10 mouse cellular contexts compared by ENCODE assay signal in genomic region chr9:96258478-96258877, GRCm38 (mm10).
DNase-seq lines count a peak whose midpoint lies in the region; ATAC-seq and TF ChIP-seq lines count a peak whose summit lies in the region.
"Had no signal": no experiment of that assay in that cellular context is flagged by ENCODE, and none has a peak within 500 bp of the region (broad histone marks: within the 10 kb centered on the region; RNA-seq: fewer than 3 reads in every experiment).

No protein-coding gene starts in this region.

- intact Hi-C loops in heart, postnatal 36 days (cut with DNase I): no loop called here

- WGBS in heart, embryonic 10.5 days: 8% methylated on average over 6 of the region's 6 CpGs
- 5% methylated on average over 6 of the region's 6 CpGs for WGBS in hindbrain, embryonic 11.5 days
- WGBS in liver, embryonic 16.5 days (ENCODE audit: insufficient replicate concordance): 9% methylated on average over 6 of the region's 6 CpGs
- 17% methylated on average over 6 of the region's 6 CpGs for WGBS in stomach, embryonic 14.5 days

- H3K4me1 ChIP-seq in heart, embryonic 10.5 days: peaks cover 6% of the 10 kb centered on the region; the same call in 1 of the 2 replicates
- peaks cover 1% of the 10 kb centered on the region; the same call in 1 of the 2 replicates for H3K4me1 ChIP-seq in cortical plate, adult 2 months (ENCODE audit: control insufficient read depth, insufficient read depth, low read length)
- H3K4me1 ChIP-seq in hindbrain, embryonic 11.5 days (replicated peaks; ENCODE audit: control insufficient read depth, insufficient read depth, low read length): no peaks in the 10 kb centered on the region
- H3K4me1 ChIP-seq in liver, embryonic 16.5 days (ENCODE audit: control insufficient read depth, low read depth, low read length): peaks cover 30% of the 10 kb centered on the region
- H3K4me1 ChIP-seq in stomach, embryonic 14.5 days (ENCODE audit: control insufficient read depth, insufficient read depth, low read length): 0 out of 2 replicates have a peak, but pooled peaks cover 2% of the 10 kb centered on the region

- peak overlapping the region; percentile 58 for H3K4me3 ChIP-seq in heart, embryonic 10.5 days
- no peak overlapping the region for H3K4me3 ChIP-seq in cortical plate, adult 2 months (ENCODE audit: insufficient read depth, low read length)
- peak overlapping the region; percentile 43; the same call in 1 of the 2 replicates for H3K4me3 ChIP-seq in hindbrain, embryonic 11.5 days (ENCODE audit: low read depth, low read length)
- H3K4me3 ChIP-seq in liver, embryonic 16.5 days (ENCODE audit: low read depth, low read length): peak overlapping the region; percentile 71
- H3K4me3 ChIP-seq in stomach, embryonic 14.5 days (ENCODE audit: low read depth, low read length): no peak overlapping the region

- H3K27ac ChIP-seq in heart, embryonic 10.5 days: peak overlapping the region; percentile 70; the same call in 1 of the 2 replicates
- peak overlapping the region; percentile 35; the same call in 1 of the 2 replicates for H3K27ac ChIP-seq in cortical plate, adult 2 months (ENCODE audit: insufficient read depth, low read length)
- peak overlapping the region; percentile 79 for H3K27ac ChIP-seq in hindbrain, embryonic 11.5 days (ENCODE audit: low read depth, low read length)
- H3K27ac ChIP-seq in liver, embryonic 16.5 days (ENCODE audit: low read length): peak overlapping the region; percentile 93
- H3K27ac ChIP-seq in stomach, embryonic 14.5 days (ENCODE audit: low read length): no peak overlapping the region

- TF ChIP-seq CTCF in cortical plate, adult 2 months (IDR thresholded peaks at IDR 0.05; ENCODE audit: extremely low read depth, insufficient read depth, low read length): no peak

- ATAC-seq in hindbrain, embryonic 11.5 days (ENCODE audit: low FRiP score): peak; percentile 66
- peak; percentile 97 for ATAC-seq in liver, embryonic 16.5 days (ENCODE audit: low read depth)
- peak; percentile 86; the same call in 1 of the 2 replicates for ATAC-seq in stomach, embryonic 14.5 days (ENCODE audit: insufficient number of reproducible peaks, insufficient read depth, low FRiP score, low read depth)

- no peaks in the 10 kb centered on the region for H3K9me3 ChIP-seq in heart, embryonic 10.5 days
- H3K9me3 ChIP-seq in hindbrain, embryonic 11.5 days (ENCODE audit: control insufficient read depth, low read length): no peaks in the 10 kb centered on the region
- H3K9me3 ChIP-seq in liver, embryonic 16.5 days (replicated peaks; ENCODE audit: control insufficient read depth, low read length): no peaks in the 10 kb centered on the region
- H3K9me3 ChIP-seq in stomach, embryonic 14.5 days (ENCODE audit: control insufficient read depth, low read depth, low read length): no peaks in the 10 kb centered on the region
- H3K9me3 ChIP-seq: limb, embryonic 15.5 days had no signal

- no peaks in the 10 kb centered on the region for H3K27me3 ChIP-seq in heart, embryonic 10.5 days (ENCODE audit: insufficient read depth, poor library complexity, severe bottlenecking)
- H3K27me3 ChIP-seq in hindbrain, embryonic 11.5 days (ENCODE audit: control insufficient read depth, insufficient read depth, low read length): no peaks in the 10 kb centered on the region
- no peaks in the 10 kb centered on the region for H3K27me3 ChIP-seq in liver, embryonic 16.5 days (ENCODE audit: control insufficient read depth, insufficient read depth, low read depth, low read length)
- H3K27me3 ChIP-seq in stomach, embryonic 14.5 days (ENCODE audit: control insufficient read depth, insufficient read depth, low read length): no peaks in the 10 kb centered on the region
- H3K27me3 ChIP-seq: CH12.LX; limb, embryonic 15.5 days had no signal

- no peaks in the 10 kb centered on the region for H3K36me3 ChIP-seq in heart, embryonic 10.5 days
- H3K36me3 ChIP-seq in hindbrain, embryonic 11.5 days (ENCODE audit: control insufficient read depth, insufficient read depth, low read length): no peaks in the 10 kb centered on the region
- H3K36me3 ChIP-seq in liver, embryonic 16.5 days (ENCODE audit: control insufficient read depth, insufficient read depth): peaks cover 5% of the 10 kb centered on the region
- H3K36me3 ChIP-seq in stomach, embryonic 14.5 days (ENCODE audit: control insufficient read depth, insufficient read depth, low read length): no peaks in the 10 kb centered on the region
- H3K36me3 ChIP-seq: limb, embryonic 15.5 days had no signal

- DNase-seq in heart, embryonic 10.5 days (ENCODE audit: low spot score): peak; percentile 95
- no peak for DNase-seq in heart, postnatal 36 days
- DNase-seq in hindbrain, embryonic 11.5 days (ENCODE audit: low spot score): peak; percentile 68
- DNase-seq in left cerebral cortex, adult 18-20 months (ENCODE audit: low spot score in 2 of 2): no peak
- no peak for DNase-seq in right cerebral cortex, postnatal 4 days

- no peak for TF ChIP-seq POLR2A in cortical plate, adult 2 months (IDR thresholded peaks at IDR 0.05; ENCODE audit: extremely low read depth, insufficient read depth, low read length)

- no peak overlapping the region for H3K4me2 ChIP-seq in hindbrain, embryonic 11.5 days (replicated peaks; ENCODE audit: low read depth, low read length)
- H3K4me2 ChIP-seq in liver, embryonic 16.5 days (ENCODE audit: low read depth, low read length): no peak overlapping the region
- peak overlapping the region; percentile 39 for H3K4me2 ChIP-seq in stomach, embryonic 14.5 days (replicated peaks; ENCODE audit: low read depth, low read length)

- H3K9ac ChIP-seq in hindbrain, embryonic 11.5 days (ENCODE audit: low read depth, low read length): no peak overlapping the region
- peak overlapping the region; percentile 62 for H3K9ac ChIP-seq in liver, embryonic 16.5 days (ENCODE audit: low read depth, low read length)
- no peak overlapping the region for H3K9ac ChIP-seq in stomach, embryonic 14.5 days (replicated peaks; ENCODE audit: low read depth, low read length)
- H3K9ac ChIP-seq: limb, embryonic 15.5 days had no signal

Comparison
In these comparisons a context has a peak if more than half of its experiments do, and no peak if none do; other contexts are left out.
1. DNase-seq: peak in heart, embryonic 10.5 days (single experiment) and hindbrain, embryonic 11.5 days (single experiment); none in heart, postnatal 36 days (0 of 2), left cerebral cortex, adult 18-20 months (0 of 2) and right cerebral cortex, postnatal 4 days (single experiment).
2. H3K4me3 ChIP-seq: peak in heart, embryonic 10.5 days (single experiment), hindbrain, embryonic 11.5 days (single experiment) and liver, embryonic 16.5 days (single experiment); none in cortical plate, adult 2 months (single experiment) and stomach, embryonic 14.5 days (single experiment).
3. Peak in every context shown above with its lines, with median percentiles within 50 percentile points of each other: ATAC-seq.